Mouse (Mus musculus) CH12.LX (cell line): ENCODE measurements around the gene Cenpa.

Experiments
- CHD2 ChIP-seq: IDR thresholded peaks from 2 replicates; pipeline ENCODE4 v1.6.1; 2011; ENCODE audit warnings: low read length, improper control_type of control experiment
- CTCF ChIP-seq, 2 experiments: IDR thresholded peaks in 1 of 2; conservative IDR thresholded peaks in 1 of 2; 2 replicates each; pipeline ENCODE4 v1.5.1; 2011 to 2012; ENCODE audit warnings: low read depth in 2 of 2, low read length in 2 of 2, improper control_type of control experiment in 1 of 2, inconsistent platforms in 1 of 2, mild to moderate bottlenecking in 1 of 2, moderate library complexity in 1 of 2
- MXI1 ChIP-seq: IDR thresholded peaks from 2 replicates; pipeline ENCODE4 v1.6.1; 2011; ENCODE audit warnings: mild to moderate bottlenecking, low read depth, low read length, improper control_type of control experiment
- POLR2AphosphoS2 ChIP-seq: IDR thresholded peaks from 2 replicates; pipeline ENCODE4 v1.6.1; 2011; ENCODE audit warnings: low read depth, low read length, improper control_type of control experiment
- RCOR1 ChIP-seq: conservative IDR thresholded peaks from 2 replicates; pipeline ENCODE4 v1.6.1; 2012; ENCODE audit warnings: low read depth, mild to moderate bottlenecking, inconsistent platforms, low read length, improper control_type of control experiment
- TCF12 ChIP-seq: IDR thresholded peaks from 2 replicates; pipeline ENCODE4 v1.6.1; 2014; ENCODE audit warnings: low read depth, mild to moderate bottlenecking, inconsistent platforms, low read length, improper control_type of control experiment

DNA sequence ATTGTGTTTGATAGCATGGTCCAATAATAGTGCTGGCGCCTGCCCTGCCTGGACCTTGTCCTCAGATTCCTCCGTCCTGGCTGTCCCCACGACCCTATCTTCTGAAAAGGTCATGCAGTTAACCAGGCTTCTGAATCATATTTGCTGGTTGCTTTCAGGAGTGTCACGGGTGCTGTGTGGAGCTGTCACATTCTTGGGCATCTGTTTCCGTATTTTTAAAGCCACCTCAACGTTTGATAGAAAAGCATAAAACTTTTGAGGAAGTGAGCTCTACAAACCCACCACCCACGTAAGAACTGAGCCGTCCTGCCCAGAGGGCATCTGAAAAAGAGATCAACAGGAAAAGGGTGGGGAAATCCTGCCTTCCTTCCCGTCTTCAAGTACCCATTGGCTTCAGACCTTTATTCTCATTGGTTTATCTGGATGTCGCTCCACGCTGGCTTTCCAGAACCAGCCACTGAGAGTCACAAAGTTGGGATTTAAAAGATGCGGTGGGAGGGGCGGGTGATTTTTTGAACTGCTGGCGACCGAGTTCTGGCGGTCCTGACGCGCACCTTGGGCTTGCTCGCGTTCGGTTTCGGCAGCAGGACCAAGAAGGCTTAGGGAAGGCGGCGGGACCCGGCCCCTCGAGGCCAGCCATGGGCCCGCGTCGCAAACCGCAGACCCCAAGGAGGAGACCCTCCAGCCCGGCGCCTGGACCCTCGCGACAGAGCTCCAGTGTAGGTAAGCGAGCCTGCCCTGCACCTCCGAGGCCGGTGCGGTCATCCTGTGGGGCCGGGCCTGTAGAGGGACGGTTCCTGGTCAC is at the start of gene Cenpa:
- TF ChIP-seq MXI1 = peak; percentile 50
- peak; percentile 55; the same call in 1 of the 2 replicates for TF ChIP-seq TCF12
- TF ChIP-seq CTCF (conservative IDR thresholded peaks at IDR 0.05 in 1 of 2, IDR thresholded peaks at IDR 0.05 in 1 of 2; ENCODE audit: low read depth in 2 of 2, low read length in 2 of 2) = no peak
- peak; percentile 87 for TF ChIP-seq CHD2
- TF ChIP-seq RCOR1 = no peak
- peak; percentile 86; the same call in 1 of the 2 replicates for TF ChIP-seq POLR2AphosphoS2
